Mouse (Mus musculus) macrophage (primary cell): Measurements from ENCODE around the gene Rab11a. TPM values are rescaled to one million over a fixed set of nuclear protein-coding genes. Genes with fewer than 3 reads are reported as not detected.
"Not testable (repeated sequence)": the region's sequence is repeated elsewhere in the genome, so short reads cannot be mapped to it uniquely, and the experiment has no call there.

Experiments used
- H3K27ac ChIP-seq: fragments of 350-480 bp; formaldehyde crosslinking; 2 replicates; pipeline ENCODE4 v1.9.0; 2021
- H3K36me3 ChIP-seq: fragments of 350-480 bp; formaldehyde crosslinking; 2 replicates; pipeline ENCODE4 v1.9.0; 2021; ENCODE audit errors: inconsistent target
- H3K4me3 ChIP-seq: fragments of 350-480 bp; formaldehyde crosslinking; 2 replicates; pipeline ENCODE4 v1.9.0; 2021; ENCODE audit errors: inconsistent target
- H3K79me2 ChIP-seq: fragments of 350-480 bp; formaldehyde crosslinking; 2 replicates; pipeline ENCODE4 v1.9.0; 2021; ENCODE audit errors: inconsistent target
- WGBS: methylation state at CpG from one replicate; pipeline ENCODE4 v1.1.7; 2026; ENCODE audit warnings: inconsistent platforms; ENCODE audit not compliant: missing documents; 5-methylcytosine and 5-hydroxymethylcytosine counted together
- polyA plus RNA-seq: library from polyadenylated mRNA; stranded (reverse); fragments of 250-400 nt; gene quantifications from 3 replicates; pipeline ENCODE4 v1.2.4, GENCODE M21; 2018; ENCODE audit warnings: inconsistent platforms

Gene Rab11a
- polyA plus RNA-seq, 1 experiment from 2014 or later: 214 TPM

- peaks cover 18% of the 10 kb centered on the region; the same call in 1 of the 2 replicates for H3K36me3 ChIP-seq
- WGBS: 100% methylated on average over 1 of the region's 1 CpGs
- peaks cover under 1% of the 10 kb centered on the region; the same call in 1 of the 2 replicates for H3K79me2 ChIP-seq
Observed at GRCm38 (mm10) chr9:64695266-64695665, 42.3 kb downstream of the Rab11a start.

GRCm38 (mm10) chr9:64693094-64693493, 44.5 kb downstream of the Rab11a start:
- Histone ChIP-seq H3K79me2 (no peaks in the 10 kb centered on the region), H3K27ac (no peak overlapping the region), H3K36me3 (peaks cover 18% of the 10 kb centered on the region; the same call in 1 of the 2 replicates), H3K4me3 (no peak overlapping the region)
- WGBS: 75% methylated on average over 2 of the region's 2 CpGs

More at GRCm38 (mm10) chr9:64695266-64695665, 42.3 kb downstream of the Rab11a start:
- Histone ChIP-seq H3K4me3 (no peak overlapping the region), H3K27ac (no peak overlapping the region)

GRCm38 (mm10) chr9:64691176-64691575, 46.4 kb downstream of the Rab11a start:
- WGBS: 26% methylated on average over 7 of the region's 7 CpGs
- H3K27ac ChIP-seq: no peak overlapping the region
- H3K36me3 ChIP-seq: peaks cover 18% of the 10 kb centered on the region; the same call in 1 of the 2 replicates
- no peaks in the 10 kb centered on the region for H3K79me2 ChIP-seq
- H3K4me3 ChIP-seq: no peak overlapping the region

- Histone ChIP-seq H3K4me3 (no peak overlapping the region), H3K79me2 (no peaks in the 10 kb centered on the region), H3K36me3 (peaks cover 18% of the 10 kb centered on the region; the same call in 1 of the 2 replicates), H3K27ac (no peak overlapping the region)
- 94% methylated on average over 2 of the region's 2 CpGs for WGBS
Observed at GRCm38 (mm10) chr9:64690771-64691170, 46.8 kb downstream of the Rab11a start.

GRCm38 (mm10) chr9:64688015-64688394, 49.6 kb downstream of the Rab11a start:
- H3K79me2 ChIP-seq: no peaks in the 10 kb centered on the region
- no peak overlapping the region for H3K27ac ChIP-seq
- H3K4me3 ChIP-seq: no peak overlapping the region
- no peaks in the 10 kb centered on the region; the same call in 1 of the 2 replicates for H3K36me3 ChIP-seq
- WGBS: 91% methylated on average over 1 of the region's 1 CpGs

GRCm38 (mm10) chr9:64687122-64688014, 50.2 kb downstream of the Rab11a start:
- Histone ChIP-seq H3K79me2 (no peaks in the 10 kb centered on the region), H3K4me3 (no peak overlapping the region), H3K36me3 (no peaks in the 10 kb centered on the region), H3K27ac (no peak overlapping the region)
- 90% methylated on average over 13 of the region's 13 CpGs for WGBS

GRCm38 (mm10) chr9:64671341-64672319, 65.9 kb downstream of the Rab11a start:
- H3K36me3 ChIP-seq, H3K4me3 ChIP-seq, H3K79me2 ChIP-seq, H3K27ac ChIP-seq: not testable (repeated sequence)
- 52% methylated on average over 5 of the region's 11 CpGs for WGBS

- no peaks in the 10 kb centered on the region for H3K36me3 ChIP-seq
- no peak overlapping the region for H3K27ac ChIP-seq
- no peaks in the 10 kb centered on the region for H3K79me2 ChIP-seq
- 71% methylated on average over 2 of the region's 2 CpGs for WGBS
- H3K4me3 ChIP-seq: no peak overlapping the region
Observed at GRCm38 (mm10) chr9:64668001-64668400, 69.6 kb downstream of the Rab11a start.

- Histone ChIP-seq H3K79me2 (no peaks in the 10 kb centered on the region), H3K36me3 (no peaks in the 10 kb centered on the region), H3K27ac (no peak overlapping the region), H3K4me3 (no peak overlapping the region)
- WGBS: 10% methylated on average over 5 of the region's 5 CpGs
Observed at GRCm38 (mm10) chr9:64667513-64667912, 70.0 kb downstream of the Rab11a start.

- WGBS: 25% methylated on average over 4 of the region's 4 CpGs
- no peaks in the 10 kb centered on the region for H3K79me2 ChIP-seq
- no peak overlapping the region for H3K27ac ChIP-seq
- H3K36me3 ChIP-seq: no peaks in the 10 kb centered on the region
- H3K4me3 ChIP-seq: no peak overlapping the region
Observed at GRCm38 (mm10) chr9:64666549-64666948, 71.0 kb downstream of the Rab11a start.

Other genes starting within 250 kb of the Rab11a start
- 4.0 to 7.6 TPM (median 5.1 TPM) in 3 replicates for gene Dennd4a, start 73.6 kb upstream of the Rab11a start, polyA plus RNA-seq
- not detected in 3 replicates for gene Slc24a1, start 213.8 kb upstream of the Rab11a start, polyA plus RNA-seq
- 20.4 to 29.8 TPM (median 29.2 TPM) in 3 replicates for gene Ints14, start 223.1 kb upstream of the Rab11a start, polyA plus RNA-seq